Mouse (Mus musculus) 3134 (cell line): ENCODE results near the gene Echdc3.
A peak's percentile ranks its signal among the peaks of the same experiment; 100 is the strongest.

Source experiments
- DNase-seq: peaks from one replicate; pipeline ENCODE4 v3.0.0-alpha.2; 2011; ENCODE audit warnings: low spot score; ENCODE audit not compliant: insufficient read length; ENCODE audit errors: extremely low read depth

Echdc3 gene

GRCm38 (mm10) chr2:6226361-6227058 lies 13.7 kb upstream of the Echdc3 start:
- DNase-seq, result no peak

DNA sequence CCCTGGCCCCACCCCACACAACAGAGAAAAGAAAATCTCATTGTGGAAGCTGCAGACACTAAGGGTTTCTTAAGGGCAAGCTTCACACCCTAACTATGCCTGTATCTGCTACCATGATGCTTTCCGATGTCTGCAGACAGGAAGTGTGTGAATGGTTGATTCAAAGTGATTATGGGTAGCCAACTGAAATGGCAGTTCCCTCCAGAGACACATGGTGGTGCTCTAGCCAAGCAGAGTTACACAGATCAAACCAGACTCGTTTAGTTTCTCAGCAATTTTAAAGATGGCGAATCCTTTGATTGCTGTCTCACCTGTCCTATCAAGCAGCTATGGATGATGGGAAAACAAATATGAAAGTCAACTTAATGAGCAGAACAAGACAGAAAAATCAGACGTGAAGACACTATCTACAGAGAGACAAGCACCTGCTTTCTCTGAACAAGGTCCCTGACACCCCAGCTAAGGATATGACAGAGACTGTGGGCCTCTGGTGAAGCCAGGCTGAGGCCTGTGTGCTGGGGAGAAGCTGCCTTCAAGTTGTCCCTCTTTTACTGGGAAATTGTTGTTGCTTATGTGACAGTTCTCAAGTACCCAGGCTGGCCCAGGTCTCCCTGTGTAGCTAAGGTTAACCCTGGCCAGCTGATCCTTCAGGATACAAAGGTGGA lies 7.4 kb upstream of the Echdc3 start:
- DNase-seq, result peak; percentile 38

GRCm38 (mm10) chr2:6212327-6212723 lies 508 bp downstream of the Echdc3 start:
- no peak for DNase-seq

- DNase-seq, result no peak
Observed at GRCm38 (mm10) chr2:6210840-6211239, 2.0 kb downstream of the Echdc3 start.

- DNase-seq, result no peak
Observed at GRCm38 (mm10) chr2:6209746-6210145, 3.1 kb downstream of the Echdc3 start.

DNA sequence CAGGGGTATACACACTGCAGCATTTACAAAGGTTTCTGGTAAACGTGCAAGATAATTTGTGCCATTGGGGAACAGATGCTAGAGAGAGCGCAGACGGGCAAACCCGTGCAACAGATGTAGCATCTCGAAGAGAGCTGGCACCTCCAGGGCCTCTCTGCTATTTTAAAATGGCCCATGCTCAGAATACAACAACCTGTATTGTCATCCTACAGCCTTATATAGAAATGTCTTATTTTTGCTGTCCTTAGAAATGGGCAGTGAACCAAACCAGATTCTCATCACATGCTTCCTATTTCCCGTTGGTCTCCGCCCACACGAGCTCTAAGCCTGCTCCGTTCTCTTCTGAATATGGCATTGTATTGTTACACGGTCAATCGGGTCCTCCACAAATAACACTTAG lies 3.7 kb downstream of the Echdc3 start:
- DNase-seq, result no peak

DNA sequence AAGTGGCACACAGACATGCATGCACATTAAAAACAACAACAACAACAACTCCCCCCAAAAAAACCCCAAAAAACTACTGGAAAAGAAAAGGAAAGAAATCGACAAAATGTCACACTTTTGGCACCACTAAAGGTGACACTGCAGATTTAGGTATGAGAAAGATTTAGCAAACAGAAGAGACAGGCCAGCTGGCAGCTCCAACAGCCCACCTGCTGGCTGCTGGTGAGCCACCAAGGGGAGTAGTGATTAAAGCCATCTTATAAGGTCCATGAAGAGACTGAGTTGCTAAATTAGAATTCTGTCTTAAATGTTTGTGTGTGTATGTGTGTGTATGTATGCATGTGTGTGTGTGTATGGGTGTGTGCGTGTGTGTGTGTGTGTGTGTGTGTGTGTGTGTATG lies 5.1 kb downstream of the Echdc3 start:
- no peak for DNase-seq

DNA sequence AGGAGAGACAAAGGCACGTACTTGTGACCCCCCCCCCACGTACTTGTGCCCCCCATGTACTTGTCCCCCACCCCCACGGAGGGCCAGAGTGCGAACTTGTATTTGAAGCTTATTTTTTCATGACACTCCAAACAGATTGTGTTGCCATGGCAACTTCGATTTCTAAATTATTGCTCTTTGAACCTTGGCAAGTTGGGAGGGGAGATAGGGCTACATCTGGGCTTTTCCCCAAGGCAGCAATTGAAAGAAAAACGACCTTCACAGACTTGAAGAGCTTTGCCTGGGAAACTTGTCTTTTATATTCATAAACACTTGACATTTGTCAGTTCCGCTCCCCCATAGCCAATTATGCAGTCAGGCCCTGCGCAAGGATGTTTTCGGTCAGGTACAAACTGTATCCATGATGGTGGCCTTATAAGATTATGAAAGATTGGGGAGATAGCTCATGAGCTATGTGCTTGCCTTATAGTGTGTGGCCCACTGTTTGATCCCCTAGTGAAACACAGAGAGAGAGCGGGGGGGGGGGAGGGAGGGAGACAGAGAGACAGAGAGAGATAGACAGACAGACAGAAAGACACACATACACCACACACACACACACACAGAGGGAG lies 16.4 kb downstream of the Echdc3 start:
- DNase-seq, result no peak

- peak; percentile 19 for DNase-seq
Observed at GRCm38 (mm10) chr2:6195468-6196239, 17.2 kb downstream of the Echdc3 start.

DNA sequence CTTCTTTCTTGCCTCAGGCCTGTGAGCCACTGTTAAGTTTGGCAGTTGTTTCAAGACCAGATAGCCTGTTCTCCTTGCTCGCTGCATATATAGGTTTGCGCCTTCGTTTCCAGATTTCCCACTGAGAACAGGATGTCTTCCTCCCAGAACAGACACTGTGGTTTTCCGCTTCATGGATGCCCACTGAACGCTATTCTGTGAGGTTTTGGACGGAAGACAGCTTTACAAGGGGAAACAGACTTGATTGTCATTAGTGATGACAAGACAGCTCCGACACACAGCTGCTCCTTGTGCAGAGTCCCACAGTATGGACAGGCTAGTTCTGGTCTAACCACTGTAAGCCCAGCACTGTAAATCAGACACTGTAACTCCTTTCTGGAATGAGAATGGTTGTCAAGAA lies 18.3 kb downstream of the Echdc3 start:
- no peak for DNase-seq

DNA sequence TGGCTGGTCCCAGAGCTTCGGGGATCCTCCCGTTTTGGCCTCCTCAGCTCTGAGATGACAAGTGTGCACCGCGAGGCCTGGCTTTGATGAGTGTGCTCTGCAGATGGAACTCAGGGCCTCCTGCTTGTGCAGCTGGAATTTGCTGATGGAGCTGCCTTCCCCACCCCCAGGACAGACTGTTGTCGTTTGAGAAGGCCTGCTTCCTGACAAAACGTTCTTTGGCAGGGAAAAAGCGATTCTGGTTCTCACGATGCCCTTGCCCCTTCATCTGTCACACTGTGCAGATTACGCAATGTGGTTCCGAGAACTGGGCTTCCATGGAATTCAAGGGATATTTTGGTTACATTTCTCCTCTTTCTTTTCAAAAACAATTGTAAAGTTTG lies 19.3 kb downstream of the Echdc3 start:
- no peak for DNase-seq

GRCm38 (mm10) chr2:6192820-6193590 lies 19.8 kb downstream of the Echdc3 start:
- DNase-seq, result no peak

DNA sequence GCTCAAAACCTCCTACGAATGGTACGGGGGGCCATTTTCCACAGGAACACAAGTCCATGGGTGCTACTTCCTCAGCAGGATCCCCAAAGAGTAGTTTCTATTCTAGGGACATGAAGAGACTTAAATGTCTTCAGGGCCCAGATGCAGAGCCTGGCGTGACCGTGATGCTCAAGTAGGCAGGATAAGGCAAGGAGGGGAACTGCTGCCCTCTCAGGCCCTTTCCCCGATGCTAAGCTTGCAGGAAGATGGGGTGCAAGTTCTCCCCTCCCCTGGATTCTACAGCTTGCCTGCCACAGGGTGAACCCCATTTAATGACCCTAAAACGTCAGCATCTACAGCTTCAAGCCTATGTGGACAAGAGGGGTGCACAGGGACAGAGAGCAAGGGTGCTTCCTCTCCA lies 22.8 kb downstream of the Echdc3 start:
- DNase-seq, result no peak

DNA sequence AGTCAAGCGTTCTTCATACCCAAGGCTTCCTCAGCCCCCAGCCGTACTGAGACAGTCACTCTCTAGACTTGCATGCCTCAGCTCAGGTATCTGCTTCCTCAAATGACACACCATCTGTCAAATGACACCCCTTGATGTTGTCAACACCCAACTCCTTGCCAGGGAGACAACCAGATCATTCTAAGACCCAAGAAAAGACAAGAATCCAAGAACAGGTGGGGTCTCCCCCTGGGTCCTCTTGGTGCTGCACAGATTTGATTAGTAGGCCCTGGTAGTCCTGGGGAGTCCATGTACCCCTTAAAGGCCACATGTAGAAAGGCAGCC lies 23.2 kb downstream of the Echdc3 start:
- no peak for DNase-seq

GRCm38 (mm10) chr2:6188891-6189674 lies 23.8 kb downstream of the Echdc3 start:
- DNase-seq, result no peak

- no peak for DNase-seq
Observed at GRCm38 (mm10) chr2:6187418-6187817, 25.4 kb downstream of the Echdc3 start.

- DNase-seq, result no peak
Observed at GRCm38 (mm10) chr2:6186913-6187312, 25.9 kb downstream of the Echdc3 start.

- no peak for DNase-seq
Observed at GRCm38 (mm10) chr2:6179749-6180117, 33.1 kb downstream of the Echdc3 start.

DNA sequence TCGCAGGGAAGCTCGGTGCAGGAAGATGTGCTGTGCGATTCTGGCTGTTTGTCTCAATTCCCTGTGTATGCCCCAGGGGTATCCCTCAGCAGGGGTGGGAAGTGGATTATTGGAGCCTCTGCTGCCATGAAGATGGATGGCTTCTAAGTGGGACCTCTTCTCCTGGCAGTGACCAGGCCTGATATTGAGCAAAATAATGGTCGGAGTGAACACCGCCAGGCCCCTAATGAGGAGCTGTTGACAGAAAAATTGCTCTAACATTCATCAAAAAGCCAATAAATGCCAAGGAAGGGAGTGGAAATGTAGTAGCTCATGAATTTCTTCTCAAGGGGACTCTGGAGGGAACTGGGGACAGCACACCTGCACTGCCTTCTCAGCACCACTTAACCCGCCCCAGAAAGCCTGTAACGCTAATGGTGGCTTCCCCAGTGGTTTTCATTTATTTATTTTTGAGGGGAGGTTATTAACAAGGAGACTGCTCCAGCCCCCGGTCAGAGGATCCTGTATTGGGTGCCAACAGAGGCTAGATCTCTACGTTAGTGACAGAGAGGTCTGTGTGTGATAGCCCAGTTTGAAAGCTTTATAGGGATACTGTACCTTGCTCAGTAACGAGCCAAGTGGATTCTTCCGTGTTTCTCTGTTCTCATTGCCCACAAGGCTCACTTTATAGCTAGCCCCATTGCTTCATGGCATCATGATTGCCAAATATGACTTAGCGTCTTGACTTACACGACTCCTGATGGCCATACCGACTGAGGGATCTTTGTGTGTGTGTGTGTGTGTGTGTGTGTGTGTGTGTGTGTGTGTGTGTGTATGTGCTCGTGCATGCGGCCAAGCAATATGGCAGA lies 33.7 kb downstream of the Echdc3 start:
- no peak for DNase-seq
